Mouse (Mus musculus): Measurements from ENCODE around the gene Edil3. TPM values are rescaled to one million over a fixed set of nuclear protein-coding genes. Genes with fewer than 3 reads are reported as not detected.

The Edil3 gene
- polyA plus RNA-seq, 1 experiment from 2014 or later: 7.9 TPM

DNA sequence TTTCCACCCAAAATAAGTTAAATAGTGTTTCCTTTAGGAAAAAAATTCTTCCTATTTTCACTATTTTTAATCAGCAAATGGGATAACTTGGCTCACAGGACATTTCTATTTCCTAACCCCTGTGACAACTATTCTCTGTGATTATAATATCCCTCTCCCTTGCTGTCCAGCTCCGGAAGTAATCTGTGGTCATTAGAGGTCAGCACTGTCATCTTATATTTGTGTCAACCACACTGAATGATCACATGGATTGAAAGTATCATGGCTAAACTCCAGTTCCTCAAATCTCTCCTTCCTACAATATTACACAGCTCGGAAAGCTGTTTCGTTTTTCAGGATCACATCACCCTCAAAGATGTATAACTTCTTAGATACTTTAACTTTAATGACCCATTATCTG is 518.5 kb downstream of the Edil3 start:
- Histone ChIP-seq H3K27me3 (ENCODE audit: control insufficient read depth, insufficient read depth, low read length) (no peaks in the 10 kb centered on the region), H3K9me3 (ENCODE audit: control insufficient read depth, low read length) (no peaks in the 10 kb centered on the region), H3K4me1 (ENCODE audit: control insufficient read depth, insufficient read depth, low read length) (0 out of 2 replicates have a peak, but pooled peaks cover 3% of the 10 kb centered on the region), H3K4me2 (replicated peaks; ENCODE audit: low read depth, low read length) (no peak overlapping the region), H3K36me3 (ENCODE audit: control insufficient read depth, insufficient read depth, low read length) (no peaks in the 10 kb centered on the region), H3K27ac (ENCODE audit: low read depth, low read length) (no peak overlapping the region), H3K9ac (ENCODE audit: low read depth, low read length) (no peak overlapping the region), H3K4me3 (ENCODE audit: low read length) (no peak overlapping the region)
- 85% methylated on average over 3 of the region's 3 CpGs for WGBS
- ATAC-seq (ENCODE audit: low FRiP score, low TSS enrichment): no peak

DNA sequence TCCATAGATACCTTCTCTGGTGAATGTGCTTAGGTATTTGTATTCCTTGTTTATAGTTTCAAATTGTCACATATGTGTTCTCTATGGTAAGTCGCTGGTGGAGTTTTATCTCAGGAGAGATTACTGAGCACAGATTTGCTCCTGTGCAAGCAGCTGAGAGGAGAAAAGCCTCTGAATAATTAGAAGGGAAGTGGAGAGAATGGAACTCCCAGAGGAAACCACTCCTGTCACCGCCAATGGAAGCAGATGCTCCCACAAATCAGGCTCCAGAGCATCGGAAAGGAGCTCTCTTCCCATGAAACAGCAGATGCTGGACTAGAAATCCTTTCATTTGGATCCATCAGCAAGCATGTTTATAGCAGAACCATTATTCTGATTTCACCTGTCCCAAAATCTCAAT is 534.0 kb downstream of the Edil3 start:
- WGBS: 80% methylated on average over 3 of the region's 3 CpGs
- ATAC-seq (ENCODE audit: low FRiP score, low TSS enrichment): no peak
- H3K4me2 ChIP-seq (replicated peaks; ENCODE audit: low read depth, low read length): no peak overlapping the region
- H3K9ac ChIP-seq (ENCODE audit: low read depth, low read length): no peak overlapping the region
- H3K4me3 ChIP-seq (ENCODE audit: low read length): no peak overlapping the region
- no peak overlapping the region for H3K27ac ChIP-seq (ENCODE audit: low read depth, low read length)
- H3K9me3 ChIP-seq (ENCODE audit: control insufficient read depth, low read length): no peaks in the 10 kb centered on the region
- H3K4me1 ChIP-seq (ENCODE audit: control insufficient read depth, insufficient read depth, low read length): no peaks in the 10 kb centered on the region
- H3K36me3 ChIP-seq (ENCODE audit: control insufficient read depth, insufficient read depth, low read length): no peaks in the 10 kb centered on the region
- no peaks in the 10 kb centered on the region for H3K27me3 ChIP-seq (ENCODE audit: control insufficient read depth, insufficient read depth, low read length)

DNA sequence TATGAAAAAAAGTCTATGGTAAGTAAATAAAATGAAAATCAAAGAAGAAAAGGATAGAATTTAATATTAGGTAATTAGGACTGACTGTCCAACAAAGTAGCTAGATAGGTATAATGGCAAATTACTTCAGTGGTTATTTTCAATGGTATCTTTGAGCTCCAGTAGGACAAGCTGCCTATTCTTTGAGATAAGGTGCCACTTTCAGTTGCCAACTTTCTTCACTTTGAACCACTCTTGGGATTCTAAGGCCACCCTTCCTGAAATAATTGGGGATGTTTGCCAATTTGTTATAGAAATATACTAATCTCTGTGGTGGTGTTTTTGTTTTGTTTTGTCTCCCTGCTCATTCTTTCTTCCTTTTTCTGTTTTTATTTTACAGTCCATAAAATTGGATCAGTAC is 537.1 kb downstream of the Edil3 start:
- H3K4me2 ChIP-seq (replicated peaks; ENCODE audit: low read depth, low read length): no peak overlapping the region
- no peaks in the 10 kb centered on the region for H3K4me1 ChIP-seq (ENCODE audit: control insufficient read depth, insufficient read depth, low read length)
- no peaks in the 10 kb centered on the region for H3K27me3 ChIP-seq (ENCODE audit: control insufficient read depth, insufficient read depth, low read length)
- H3K9me3 ChIP-seq (ENCODE audit: control insufficient read depth, low read length): no peaks in the 10 kb centered on the region
- no peak overlapping the region for H3K27ac ChIP-seq (ENCODE audit: low read depth, low read length)
- no peak overlapping the region for H3K4me3 ChIP-seq (ENCODE audit: low read length)
- no peak for ATAC-seq (ENCODE audit: low FRiP score, low TSS enrichment)
- no peaks in the 10 kb centered on the region for H3K36me3 ChIP-seq (ENCODE audit: control insufficient read depth, insufficient read depth, low read length)
- H3K9ac ChIP-seq (ENCODE audit: low read depth, low read length): no peak overlapping the region

DNA sequence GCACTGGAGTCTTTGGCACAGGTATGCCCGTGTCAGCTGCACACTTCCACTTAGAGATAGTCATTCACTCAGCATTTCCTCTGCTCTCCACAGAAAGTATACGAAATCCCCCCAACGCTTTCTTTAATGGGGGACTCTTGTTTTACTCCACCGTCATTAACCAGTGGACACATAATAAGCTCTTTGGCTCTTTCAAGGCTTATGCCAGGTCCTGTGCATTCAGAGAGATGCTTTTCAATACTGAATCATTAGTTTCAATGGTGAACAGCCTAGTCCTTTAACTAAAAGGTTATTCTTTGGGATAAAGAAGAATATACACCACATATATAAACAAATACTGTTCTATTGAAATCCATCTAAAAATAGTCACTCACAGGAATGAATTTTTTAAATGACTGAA is 541.0 kb downstream of the Edil3 start:
- no peak for ATAC-seq (ENCODE audit: low FRiP score, low TSS enrichment)
- no peak overlapping the region for H3K9ac ChIP-seq (ENCODE audit: low read depth, low read length)

DNA sequence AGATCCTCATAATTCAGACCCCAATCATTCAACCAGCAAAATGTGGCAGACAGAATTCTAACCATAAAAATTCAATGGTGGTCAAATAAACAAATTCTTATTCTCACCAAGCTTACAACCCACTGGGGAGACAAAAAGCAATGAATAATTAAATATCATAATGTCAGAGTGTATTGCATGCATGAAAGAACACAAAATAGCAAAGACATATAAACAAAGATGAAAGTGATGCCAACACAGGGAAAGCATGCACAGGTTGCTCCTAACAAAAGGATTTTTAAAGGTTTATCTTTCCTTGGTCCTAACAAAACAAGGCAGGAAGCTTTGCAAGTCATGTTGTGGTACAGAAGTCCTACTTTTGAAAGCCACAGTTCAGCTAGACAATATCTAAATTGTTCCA is 550.0 kb downstream of the Edil3 start:
- Histone ChIP-seq H3K9me3 (ENCODE audit: control insufficient read depth, low read length) (no peaks in the 10 kb centered on the region), H3K4me3 (ENCODE audit: low read length) (no peak overlapping the region), H3K4me1 (ENCODE audit: control insufficient read depth, insufficient read depth, low read length) (no peaks in the 10 kb centered on the region), H3K27me3 (ENCODE audit: control insufficient read depth, insufficient read depth, low read length) (no peaks in the 10 kb centered on the region), H3K4me2 (replicated peaks; ENCODE audit: low read depth, low read length) (no peak overlapping the region), H3K36me3 (ENCODE audit: control insufficient read depth, insufficient read depth, low read length) (no peaks in the 10 kb centered on the region), H3K9ac (ENCODE audit: low read depth, low read length) (no peak overlapping the region), H3K27ac (ENCODE audit: low read depth, low read length) (no peak overlapping the region)
- no peak for ATAC-seq (ENCODE audit: low FRiP score, low TSS enrichment)

More for the DNA sequence above, 541.0 kb downstream of the Edil3 start:
- Histone ChIP-seq H3K27me3 (ENCODE audit: control insufficient read depth, insufficient read depth, low read length) (no peaks in the 10 kb centered on the region), H3K4me3 (ENCODE audit: low read length) (no peak overlapping the region), H3K4me2 (replicated peaks; ENCODE audit: low read depth, low read length) (no peak overlapping the region), H3K9me3 (ENCODE audit: control insufficient read depth, low read length) (no peaks in the 10 kb centered on the region), H3K4me1 (ENCODE audit: control insufficient read depth, insufficient read depth, low read length) (no peaks in the 10 kb centered on the region), H3K36me3 (ENCODE audit: control insufficient read depth, insufficient read depth, low read length) (no peaks in the 10 kb centered on the region), H3K27ac (ENCODE audit: low read depth, low read length) (no peak overlapping the region)
- 82% methylated on average over 4 of the region's 4 CpGs for WGBS

DNA sequence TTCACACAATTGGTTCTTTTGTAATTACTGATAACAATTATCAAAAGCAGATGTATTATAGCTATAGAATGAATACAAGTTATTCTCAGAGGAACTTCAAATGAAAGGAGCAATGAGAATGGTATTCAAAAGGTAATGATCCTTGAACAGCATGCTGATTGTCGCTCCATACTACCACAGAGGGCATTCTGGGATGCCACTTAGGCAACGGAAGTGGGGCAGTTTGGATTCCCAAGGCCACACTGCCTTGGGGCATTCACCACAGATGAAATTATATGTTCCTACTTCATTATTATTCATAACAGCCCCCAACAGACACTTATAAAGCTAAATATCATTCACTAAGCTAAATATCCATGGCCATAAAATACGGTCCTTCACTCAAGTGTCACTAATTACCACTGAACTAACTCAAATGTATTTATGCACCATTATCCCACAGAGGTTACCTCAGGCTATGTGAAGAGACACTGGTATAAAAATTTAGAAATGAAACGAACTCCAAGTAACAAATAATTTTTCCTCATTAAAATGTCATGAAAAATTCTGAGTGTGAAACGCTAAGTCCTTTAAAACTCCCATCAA is 550.5 kb downstream of the Edil3 start:
- Histone ChIP-seq H3K4me3 (ENCODE audit: low read length) (no peak overlapping the region), H3K27ac (ENCODE audit: low read depth, low read length) (no peak overlapping the region), H3K4me1 (ENCODE audit: control insufficient read depth, insufficient read depth, low read length) (no peaks in the 10 kb centered on the region), H3K36me3 (ENCODE audit: control insufficient read depth, insufficient read depth, low read length) (no peaks in the 10 kb centered on the region), H3K27me3 (ENCODE audit: control insufficient read depth, insufficient read depth, low read length) (no peaks in the 10 kb centered on the region), H3K9ac (ENCODE audit: low read depth, low read length) (no peak overlapping the region), H3K4me2 (replicated peaks; ENCODE audit: low read depth, low read length) (no peak overlapping the region), H3K9me3 (ENCODE audit: control insufficient read depth, low read length) (no peaks in the 10 kb centered on the region)
- no peak for ATAC-seq (ENCODE audit: low FRiP score, low TSS enrichment)
- 75% methylated on average over 5 of the region's 5 CpGs for WGBS

Data from kidney, embryonic 14.5 days (tissue).